Mouse (Mus musculus) large intestine, adult 2 months (tissue): ENCODE data around the gene Ccdc102a. TPM values are rescaled to one million over a fixed set of nuclear protein-coding genes. Genes with fewer than 3 reads are reported as not detected.

Experiments
- DNase-seq: peaks from one replicate; pipeline ENCODE4 v3.0.0-alpha.2; 2012; ENCODE audit warnings: low read depth, low spot score
- WGBS: fragments of 180-500 bp; shearing (Covaris S2); methylation state at CpG from one replicate; pipeline ENCODE4 v1.1.7; 2018; 5-methylcytosine and 5-hydroxymethylcytosine counted together
- polyA plus RNA-seq: library from polyadenylated mRNA; depleted of rRNA; stranded (reverse); fragments of >200 nt; gene quantifications from 2 replicates; pipeline ENCODE4 v1.2.3, GENCODE M21; 2012

Gene Ccdc102a
- polyA plus RNA-seq, 1 experiment = 4.3 TPM

- WGBS = 39% methylated on average over 3 of the region's 3 CpGs
These were observed 41.1 kb downstream of the Ccdc102a start for GRCm38 (mm10) chr8:94876820-94877219.

DNA sequence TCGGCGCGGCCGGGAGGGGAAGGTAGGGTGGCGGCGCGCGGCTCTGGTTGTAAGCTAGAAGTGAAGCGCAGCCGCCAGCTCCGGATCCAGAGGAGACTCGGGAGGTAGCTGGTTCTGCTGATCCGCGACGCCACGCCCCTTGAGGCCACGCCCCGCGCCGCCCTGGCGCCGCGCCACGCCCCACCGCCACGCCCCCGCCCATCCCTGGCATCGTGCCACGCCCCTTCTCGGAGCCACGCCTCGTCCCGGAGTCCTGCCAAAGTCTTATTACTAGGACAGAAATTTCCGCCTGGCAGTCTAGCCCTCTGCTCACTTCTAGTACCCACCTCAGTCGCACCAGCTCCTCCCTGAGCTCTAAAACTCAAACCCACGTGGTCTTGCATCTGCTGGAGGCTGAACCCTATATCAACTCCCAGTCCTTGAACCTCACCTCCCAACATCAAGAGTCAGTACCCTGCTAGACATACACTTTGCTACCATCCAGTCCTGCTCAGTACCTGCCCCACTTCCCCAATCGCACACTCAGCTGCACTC, 41.6 kb downstream of the Ccdc102a start, which contains the start of gene Dok4:
Gene Dok4 (minus strand): TSS at position 134 of the 534 bp plus-strand sequence.
- DNase-seq = peak; percentile 54
- WGBS = under 1% methylated on average over 37 of the region's 37 CpGs

More at GRCm38 (mm10) chr8:94876820-94877219, 41.1 kb downstream of the Ccdc102a start:
- DNase-seq = no peak

- no peak for DNase-seq
- WGBS = 1% methylated on average over 15 of the region's 20 CpGs
These were observed 42.1 kb downstream of the Ccdc102a start for GRCm38 (mm10) chr8:94875871-94876150.

DNA sequence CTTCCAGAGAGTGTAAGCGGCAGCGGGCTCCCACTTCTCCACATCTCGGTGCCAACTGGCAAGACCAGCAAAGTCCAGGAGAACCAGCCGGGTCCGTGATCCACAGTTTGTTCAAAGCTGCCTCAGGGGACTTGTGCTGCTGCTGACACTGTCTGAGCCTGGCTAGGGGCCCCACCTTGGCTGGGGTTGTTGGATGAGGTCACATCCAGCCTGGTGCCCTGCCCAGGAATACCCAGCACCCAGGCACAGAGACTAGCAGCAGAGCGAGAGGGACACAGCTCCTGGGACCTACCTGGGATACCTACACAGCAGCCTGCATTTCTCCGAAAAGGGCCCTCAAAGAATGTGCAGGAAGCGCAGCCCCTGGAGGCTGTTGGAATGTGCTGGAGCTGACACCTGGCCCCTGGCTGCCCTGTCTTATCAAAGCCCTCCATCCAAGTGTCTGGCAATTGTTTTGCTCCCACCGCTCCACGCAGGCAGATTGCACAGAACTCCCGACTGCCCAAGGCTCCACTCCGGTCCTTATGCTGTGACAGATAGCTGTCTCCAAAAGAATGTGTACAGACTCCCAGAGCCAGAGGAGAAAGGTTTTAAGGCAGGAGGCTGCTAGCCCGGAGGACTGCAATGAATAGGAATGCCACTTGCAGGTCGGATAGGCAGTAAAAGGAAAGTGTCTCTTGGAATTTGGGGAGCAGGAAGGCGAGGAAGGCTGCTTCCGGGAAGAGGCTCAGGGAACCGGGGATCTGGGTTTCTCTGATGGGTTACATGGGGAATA, 42.6 kb downstream of the Ccdc102a start:
- no peak for DNase-seq

GRCm38 (mm10) chr8:94874358-94874757, 43.5 kb downstream of the Ccdc102a start:
- peak; percentile 89 for DNase-seq
- WGBS = 7% methylated on average over 6 of the region's 6 CpGs

More for the DNA sequence above, 42.6 kb downstream of the Ccdc102a start:
- WGBS = 12% methylated on average over 17 of the region's 17 CpGs

DNA sequence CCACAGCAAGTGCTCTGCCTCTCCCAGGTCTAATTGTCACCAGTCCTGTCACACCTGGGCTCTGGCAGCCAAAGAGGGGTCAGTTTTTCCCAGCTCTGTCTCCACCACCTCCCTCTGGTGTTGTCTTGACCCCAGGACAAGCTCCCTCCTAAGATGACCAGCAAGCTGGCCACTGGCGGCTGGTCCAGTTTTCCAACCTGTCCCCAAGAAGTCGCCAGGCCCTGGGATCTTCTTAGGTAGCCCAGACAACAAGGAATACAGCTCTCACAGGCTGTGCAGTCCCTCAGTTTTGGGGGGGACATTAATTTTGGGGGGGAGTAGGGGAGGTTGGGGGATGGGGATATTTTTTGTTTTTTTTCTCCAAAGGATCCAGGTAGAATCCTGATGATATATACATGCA, 45.3 kb downstream of the Ccdc102a start:
- 91% methylated on average over 2 of the region's 2 CpGs for WGBS
- DNase-seq = no peak

- no peak for DNase-seq
- 43% methylated on average over 3 of the region's 3 CpGs for WGBS
These were observed 45.7 kb downstream of the Ccdc102a start for GRCm38 (mm10) chr8:94872156-94872555.

DNA sequence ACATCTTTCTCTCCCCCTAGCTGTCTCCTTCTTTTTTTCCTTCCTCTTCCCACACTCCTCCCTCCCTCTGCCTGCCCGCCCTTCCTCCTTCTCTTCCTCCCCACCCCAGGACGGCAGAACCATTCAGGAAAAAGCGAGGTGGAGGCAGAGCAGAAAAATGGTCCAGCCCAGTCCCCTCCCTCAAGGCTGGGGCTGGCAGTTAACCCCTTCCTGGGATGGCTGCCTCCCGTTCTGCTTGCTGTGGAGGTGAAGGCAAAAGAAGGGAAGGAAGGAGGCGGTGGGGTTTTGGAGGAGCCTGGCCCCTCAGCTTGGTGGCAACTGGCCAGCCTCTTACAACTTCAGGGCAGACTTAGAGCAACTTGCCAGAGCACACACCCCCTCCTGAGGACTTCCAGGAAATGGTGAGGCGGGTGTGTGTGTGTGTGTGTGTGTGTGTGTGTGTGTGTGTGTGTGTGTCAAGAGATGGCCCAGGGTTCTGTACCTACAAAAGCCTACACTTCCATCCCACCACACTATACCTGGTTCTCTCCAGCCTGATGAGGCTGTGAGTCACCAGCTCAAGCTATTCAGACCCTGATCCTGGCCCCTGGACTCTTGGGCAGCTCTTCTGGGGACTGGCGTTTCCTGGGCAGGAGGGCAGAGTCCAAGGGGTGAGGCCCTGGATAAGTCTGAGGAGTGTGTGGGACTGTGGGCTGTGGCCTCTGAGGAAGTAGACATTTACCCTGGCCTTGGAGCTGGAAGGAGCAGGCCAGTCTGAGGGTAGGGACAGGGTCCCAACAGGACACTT, 46.6 kb downstream of the Ccdc102a start:
- 4% methylated on average over 7 of the region's 7 CpGs for WGBS
- DNase-seq = peak; percentile 92

DNA sequence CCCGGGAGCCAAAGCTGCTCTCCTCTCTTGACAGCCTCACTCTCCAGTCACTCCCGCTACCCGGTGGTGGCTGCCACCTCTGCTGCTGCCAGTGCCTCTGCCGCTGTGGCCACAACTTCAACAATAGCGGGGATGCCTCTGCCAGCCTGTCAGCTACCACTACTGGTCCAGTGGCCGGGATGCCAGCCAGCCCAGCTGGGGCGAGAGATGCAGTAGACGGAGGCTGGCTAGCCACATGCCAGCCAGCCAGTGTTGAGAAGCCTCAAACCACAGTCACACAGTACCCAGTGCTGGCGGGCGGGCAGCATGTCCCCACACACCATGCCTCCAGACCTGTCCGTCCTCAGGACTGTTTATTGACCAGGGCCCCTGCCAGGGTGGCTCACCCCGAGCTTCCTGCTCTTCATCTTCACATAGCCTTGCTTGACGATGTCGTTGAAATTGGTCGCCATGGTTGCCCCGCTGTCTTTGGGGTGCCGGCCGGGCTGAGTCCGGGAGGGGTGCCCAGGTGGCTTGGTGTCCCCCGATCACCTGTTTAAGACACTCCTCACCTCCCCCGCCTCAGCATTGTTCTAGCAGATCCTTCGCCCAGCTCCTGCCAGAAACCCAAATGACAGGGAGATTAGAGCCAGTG, 47.3 kb downstream of the Ccdc102a start:
- WGBS = 7% methylated on average over 22 of the region's 22 CpGs
- DNase-seq = no peak

DNA sequence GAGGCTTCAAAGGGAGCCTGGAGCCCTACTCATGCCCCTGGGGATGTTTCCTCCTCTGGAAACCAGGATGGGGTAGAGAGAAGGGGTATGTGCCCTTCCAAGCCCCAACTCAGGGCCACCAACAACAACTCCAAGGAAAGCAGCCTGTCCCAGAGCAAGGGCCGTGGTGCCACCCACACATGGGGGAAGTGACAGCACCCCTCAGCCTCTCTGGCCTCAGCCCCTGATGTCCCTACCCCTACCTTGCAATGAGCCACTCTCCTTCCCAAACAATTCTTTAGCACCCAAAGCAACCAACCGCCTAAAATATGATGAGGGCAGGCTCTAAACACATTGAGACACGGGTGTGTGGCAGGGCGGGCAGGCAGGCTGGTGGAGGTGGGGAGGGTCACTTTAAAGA, 47.9 kb downstream of the Ccdc102a start:
- WGBS = 62% methylated on average over 4 of the region's 4 CpGs

GRCm38 (mm10) chr8:94869146-94869545, 48.8 kb downstream of the Ccdc102a start:
- 91% methylated on average over 7 of the region's 7 CpGs for WGBS
- no peak for DNase-seq

More for the DNA sequence above, 47.9 kb downstream of the Ccdc102a start:
- DNase-seq = no peak

DNA sequence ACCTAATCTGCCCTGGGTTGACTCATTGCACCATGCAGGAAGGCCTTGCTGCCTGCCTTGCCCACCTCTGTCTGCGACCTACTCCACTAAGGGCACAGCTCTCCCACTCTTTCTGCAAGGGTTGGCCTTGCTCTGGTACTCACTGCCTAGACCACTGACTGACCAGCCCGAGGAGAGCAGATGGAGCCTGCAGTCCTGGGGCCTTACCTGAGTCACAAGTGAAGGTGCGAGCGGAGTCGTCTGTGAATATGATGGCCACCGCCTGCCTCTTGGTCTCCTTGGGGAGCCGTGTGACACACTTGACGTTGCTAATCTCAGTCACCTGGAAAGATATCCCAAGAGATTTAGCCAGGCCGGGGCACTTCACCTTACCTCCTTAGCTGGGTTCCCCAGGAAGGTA, 51.0 kb downstream of the Ccdc102a start:
- 86% methylated on average over 9 of the region's 9 CpGs for whole genome bisulfite sequencing
- no peak for DNase-seq

GRCm38 (mm10) chr8:94865292-94865691, 52.6 kb downstream of the Ccdc102a start:
- DNase-seq = no peak
- 80% methylated on average over 10 of the region's 10 CpGs for WGBS

GRCm38 (mm10) chr8:94863897-94864673, 53.8 kb downstream of the Ccdc102a start:
- 57% methylated on average over 10 of the region's 10 CpGs for WGBS
- no peak for DNase-seq

- DNase-seq = no peak
- 66% methylated on average over 12 of the region's 12 CpGs for WGBS
These were observed 55.2 kb downstream of the Ccdc102a start for GRCm38 (mm10) chr8:94862487-94863220.

DNA sequence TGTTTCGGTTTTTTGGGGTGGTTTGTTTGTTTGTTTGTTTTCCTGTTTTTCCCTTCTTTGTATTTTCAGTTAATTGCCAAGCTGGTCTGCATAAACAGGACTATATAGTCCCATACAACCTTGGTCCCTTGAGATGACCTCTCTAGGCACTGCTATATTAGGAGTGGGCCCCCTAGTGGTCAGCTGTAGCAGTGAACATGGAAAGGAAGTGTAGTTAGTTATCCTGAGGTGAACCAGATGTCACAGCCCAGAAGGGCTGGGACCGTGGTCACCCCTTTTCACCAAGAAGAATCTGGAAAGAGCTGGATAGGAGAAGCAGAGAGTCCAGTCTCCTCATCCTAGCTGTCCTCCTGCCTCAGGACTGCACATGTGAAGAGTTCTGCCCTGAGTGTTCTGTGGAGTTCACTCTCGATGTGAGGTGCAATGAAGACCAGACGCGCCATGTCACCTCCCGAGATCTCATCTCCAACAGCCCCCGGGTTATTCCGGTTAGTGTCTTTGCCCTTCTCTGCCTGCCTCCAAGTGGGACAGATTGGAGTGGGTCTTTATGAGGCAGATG, 56.5 kb downstream of the Ccdc102a start:
- DNase-seq = no peak

GRCm38 (mm10) chr8:94857346-94858173, 60.3 kb downstream of the Ccdc102a start, which contains the start of gene Polr2c:
Gene Polr2c (plus strand): TSS chr8:94857450.
- DNase-seq = no peak

More for the DNA sequence above, 56.5 kb downstream of the Ccdc102a start:
- 66% methylated on average over 8 of the region's 8 CpGs for WGBS

GRCm38 (mm10) chr8:94857011-94857345, 60.9 kb downstream of the Ccdc102a start:
- 26% methylated on average over 5 of the region's 5 CpGs for WGBS
- no peak for DNase-seq

More at GRCm38 (mm10) chr8:94857346-94858173, 60.3 kb downstream of the Ccdc102a start, which contains the start of gene Polr2c:
- under 1% methylated on average over 68 of the region's 68 CpGs for WGBS
